Mouse (Mus musculus): ENCODE data around the gene Rps3.
"Not testable (repeated sequence)": the region's sequence is repeated elsewhere in the genome, so short reads cannot be mapped to it uniquely, and the experiment has no call there.

The Rps3 gene

GRCm38 (mm10) chr7:99483271-99483923 is at the start of gene Rps3:
Rps3 (minus strand) TSS chr7:99483738.
- DNase-seq, result peak; percentile 96 to 98

DNA sequence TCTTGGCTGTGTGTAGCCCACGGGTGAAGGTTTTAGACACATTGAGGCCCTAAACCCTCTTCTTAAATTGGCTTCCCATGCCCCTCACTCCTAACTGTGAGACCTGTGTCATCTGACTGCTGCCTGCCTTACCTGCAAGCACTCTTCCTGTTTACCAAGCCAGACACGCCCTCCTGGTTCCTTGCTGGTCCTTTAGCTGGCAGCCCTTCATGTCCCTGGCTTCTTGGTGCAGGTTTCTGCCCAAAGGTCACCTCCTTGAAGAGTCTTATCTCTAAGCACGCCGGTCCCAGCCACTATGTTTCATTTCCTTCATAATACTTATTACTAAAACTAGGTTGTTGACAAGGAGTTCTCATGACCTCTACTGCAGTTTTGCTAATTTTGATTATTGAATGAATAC is 49.0 kb upstream of the Rps3 start:
- no peak for DNase-seq

- no peak for DNase-seq
Observed at GRCm38 (mm10) chr7:99531408-99531970, 48.0 kb upstream of the Rps3 start.

GRCm38 (mm10) chr7:99529410-99529809 is 45.9 kb upstream of the Rps3 start:
- DNase-seq, result no peak

DNA sequence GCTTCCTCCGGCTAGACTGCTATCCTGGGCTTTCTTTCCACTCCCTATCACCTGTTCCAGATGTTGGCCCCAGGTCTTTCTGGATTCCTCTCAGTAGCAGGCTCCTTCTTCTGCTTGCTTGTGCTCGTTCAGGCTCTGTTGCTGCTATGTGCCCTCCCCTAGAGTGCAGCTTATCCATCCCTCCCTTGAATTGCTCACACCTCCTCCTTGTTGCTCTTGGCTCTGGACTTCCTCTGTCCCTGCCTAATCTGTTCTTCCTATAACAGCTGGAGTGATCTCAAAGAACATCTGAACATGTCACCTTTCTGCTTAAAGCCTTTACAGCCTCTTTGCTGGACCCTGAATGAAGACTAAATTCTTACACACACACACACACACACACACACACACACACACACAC is 45.0 kb upstream of the Rps3 start:
- DNase-seq, result no peak

- no peak for DNase-seq
Observed at GRCm38 (mm10) chr7:99523837-99524236, 40.3 kb upstream of the Rps3 start.

GRCm38 (mm10) chr7:99523121-99523520 is 39.6 kb upstream of the Rps3 start:
- DNase-seq, result no peak

DNA sequence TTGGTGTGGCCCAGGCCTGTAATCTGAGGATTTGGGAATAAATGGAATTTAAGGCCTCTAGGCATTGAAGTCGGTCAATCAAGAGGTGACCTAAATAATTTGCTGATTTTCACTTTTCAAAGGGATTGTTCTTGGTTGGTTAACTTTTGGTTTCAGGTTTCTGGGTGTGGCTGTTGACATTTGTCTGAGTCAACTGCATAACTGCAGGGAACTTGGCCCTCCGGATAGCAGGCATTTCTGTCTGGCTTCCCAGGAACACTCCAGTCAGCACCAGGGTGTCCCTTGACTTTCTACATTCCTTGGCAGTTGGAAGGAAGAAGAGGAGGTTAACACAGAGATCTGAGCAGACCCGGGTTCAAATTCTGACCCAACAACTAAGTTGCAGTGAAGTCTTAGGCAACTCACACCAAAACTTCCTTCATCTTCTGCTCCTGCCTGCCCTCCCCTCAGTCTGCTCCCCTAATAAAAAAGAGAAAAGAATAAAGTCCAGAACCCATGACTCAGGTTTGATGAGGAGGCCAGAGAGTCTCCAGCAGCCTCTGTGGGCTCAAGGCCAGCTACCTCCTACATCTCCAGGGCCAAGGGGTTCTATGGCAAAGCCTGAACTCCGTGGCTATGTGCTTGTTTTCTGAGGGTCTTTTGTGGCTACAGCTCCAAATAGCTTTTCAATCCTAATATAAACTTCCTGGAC is 35.6 kb upstream of the Rps3 start:
- no peak for DNase-seq

DNA sequence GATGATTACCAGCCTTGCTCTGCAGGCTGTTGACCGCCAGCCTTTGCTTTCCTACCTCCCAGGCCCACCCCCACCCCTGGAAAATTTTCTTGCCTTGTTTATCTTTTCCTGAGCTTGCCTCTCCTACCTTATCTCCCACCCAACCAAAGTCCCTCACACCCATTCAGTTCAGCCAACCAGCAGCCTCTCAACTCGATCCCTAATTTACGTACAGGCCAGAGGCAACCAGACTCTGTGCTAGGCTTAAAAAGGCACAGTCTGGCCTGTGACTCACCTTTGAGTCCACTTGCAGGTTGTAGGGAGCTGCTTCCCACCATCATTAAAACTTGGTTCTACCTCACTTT is 33.2 kb upstream of the Rps3 start:
- no peak for DNase-seq

- no peak for DNase-seq
Observed at GRCm38 (mm10) chr7:99516092-99516813, 32.7 kb upstream of the Rps3 start.

DNA sequence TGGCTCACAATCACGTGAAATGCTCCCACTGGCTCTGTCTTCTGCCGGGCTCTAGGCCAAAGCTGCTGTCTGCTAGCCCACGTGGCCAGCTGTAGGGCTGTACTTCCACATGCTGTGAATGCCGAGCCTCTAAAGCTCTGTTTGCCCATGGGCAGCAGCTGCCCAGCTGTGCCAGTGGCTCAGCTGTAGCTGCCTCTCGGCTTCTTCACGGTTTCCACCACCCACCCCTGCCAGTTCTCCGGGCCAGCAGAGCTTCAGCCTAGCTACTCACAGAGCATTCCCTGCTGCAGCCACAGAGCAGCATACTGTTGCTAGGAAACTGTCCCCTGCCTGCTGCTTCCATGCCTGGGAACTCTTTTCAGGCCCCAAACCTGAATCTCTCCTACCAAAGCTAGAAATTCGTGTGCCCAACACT is 26.6 kb upstream of the Rps3 start:
- DNase-seq, result peak; percentile 51 to 63

- not testable (repeated sequence) for DNase-seq
Observed at GRCm38 (mm10) chr7:99508187-99508586, 24.6 kb upstream of the Rps3 start.

DNA sequence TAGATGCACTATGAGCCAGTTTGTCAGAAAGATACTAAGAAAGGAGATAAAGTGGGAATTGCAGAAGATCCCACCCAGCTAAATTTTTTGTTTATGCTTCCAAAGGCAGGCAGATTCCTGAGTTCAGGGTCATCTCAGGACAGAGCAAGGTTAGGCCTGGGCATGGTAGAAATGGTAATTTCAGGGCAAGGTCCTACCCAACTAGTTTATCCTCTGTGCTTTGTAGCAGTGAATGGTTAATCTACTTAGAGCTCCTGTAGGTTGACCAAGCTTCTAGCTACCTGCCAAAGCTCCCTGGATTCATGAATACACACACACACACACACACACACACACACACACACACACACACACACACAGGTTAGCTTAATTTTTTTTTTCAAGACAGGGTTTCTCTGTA is 21.0 kb upstream of the Rps3 start:
- DNase-seq, result peak in 1 of 2 experiments; percentile 47

DNA sequence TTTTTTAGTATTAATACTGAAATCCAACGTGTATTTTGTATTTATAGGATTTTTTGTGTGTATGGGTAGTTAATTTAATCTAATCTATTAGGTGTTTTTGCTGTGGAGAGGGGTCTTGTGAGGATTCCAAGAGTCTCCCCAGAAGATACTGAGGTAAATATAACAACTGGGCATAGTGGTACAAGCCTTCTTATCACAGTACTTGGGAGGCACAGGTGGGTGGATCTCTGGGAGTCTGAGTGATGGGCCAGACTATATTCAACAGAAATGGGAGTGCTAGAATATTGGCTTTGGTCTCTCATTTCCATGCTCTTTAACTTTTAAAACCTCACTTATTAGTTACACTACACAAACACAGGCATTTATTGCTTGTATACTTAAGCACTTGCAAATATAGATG is 17.6 kb upstream of the Rps3 start:
- DNase-seq, result no peak

DNA sequence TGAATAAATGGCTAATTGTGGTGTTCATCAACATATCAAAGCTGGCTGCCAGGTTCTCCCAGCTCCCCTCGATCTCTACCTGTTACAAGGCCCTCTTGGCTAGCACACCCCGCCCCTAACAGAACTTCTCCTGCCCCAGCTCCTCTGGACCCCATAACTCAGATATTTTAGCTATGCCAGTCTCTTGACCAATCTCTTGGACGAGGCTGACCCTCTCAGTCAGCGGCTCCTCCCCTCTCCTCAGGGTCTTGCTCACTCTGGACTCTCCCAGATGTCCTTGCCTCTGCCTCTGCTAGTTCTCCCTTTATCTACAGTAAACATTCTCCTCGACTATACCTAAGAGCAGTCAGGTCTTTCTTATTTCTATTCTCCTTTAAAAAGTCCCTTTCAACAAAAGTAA is 17.1 kb upstream of the Rps3 start:
- DNase-seq, result no peak

DNA sequence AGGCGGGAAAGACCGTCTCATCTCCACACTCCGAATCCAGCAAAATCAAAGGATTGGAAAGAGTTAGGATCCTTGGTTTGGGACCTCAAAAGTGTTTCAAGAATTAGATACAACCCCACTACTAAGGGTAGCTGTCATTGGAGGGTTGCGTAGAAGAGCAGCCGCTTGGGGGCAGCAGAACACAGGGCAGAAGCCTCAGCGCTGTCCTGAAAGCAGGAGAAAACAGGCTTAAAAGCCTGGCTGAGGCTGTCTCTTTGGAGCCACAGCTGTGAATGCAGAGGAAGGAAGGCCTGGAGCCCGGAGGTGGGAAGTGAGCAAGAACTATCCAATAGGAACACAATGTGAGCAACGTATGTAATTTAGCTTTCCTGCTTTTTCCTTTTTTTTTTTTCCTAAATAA is 16.7 kb upstream of the Rps3 start:
- DNase-seq, result peak; percentile 63 to 85

DNA sequence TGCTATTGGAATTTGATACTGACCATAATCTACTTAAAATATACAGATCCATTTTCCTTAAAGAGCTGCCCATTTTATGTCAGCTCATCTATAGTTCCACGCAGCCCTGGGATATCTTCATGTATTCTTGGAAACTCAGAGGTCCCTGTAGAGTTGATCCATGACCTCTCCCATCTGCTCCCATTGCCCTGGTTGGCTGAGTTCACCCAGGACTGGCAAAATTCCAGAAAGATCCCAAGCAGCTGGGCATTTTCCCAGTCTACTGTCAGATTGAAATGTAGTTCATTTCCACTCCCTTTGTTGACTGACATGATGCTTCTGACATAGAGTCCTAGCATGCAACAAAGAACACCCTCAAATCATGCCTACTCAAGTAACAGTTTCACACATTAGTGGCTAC is 15.6 kb upstream of the Rps3 start:
- DNase-seq, result no peak

DNA sequence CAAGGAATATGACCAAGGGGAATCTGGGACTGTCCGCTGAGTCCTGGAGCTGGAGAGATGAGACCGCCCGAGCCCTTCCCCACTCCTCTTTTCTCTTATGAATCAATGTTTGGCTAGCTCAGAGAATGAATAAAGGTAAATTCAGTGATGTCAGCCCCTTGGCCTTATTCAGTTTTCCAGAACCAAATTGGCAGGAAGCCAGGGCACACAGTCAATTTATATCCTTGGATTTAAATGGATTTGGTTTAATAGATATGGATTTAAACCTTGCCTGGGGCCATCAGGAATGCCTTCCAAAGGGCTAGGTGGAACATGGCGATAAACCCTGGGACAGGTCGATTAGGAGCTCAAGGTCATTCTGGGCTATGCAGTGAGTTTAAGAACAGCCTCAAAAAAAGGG is 6.2 kb upstream of the Rps3 start:
- no peak for DNase-seq

- no peak for DNase-seq
Observed at GRCm38 (mm10) chr7:99484679-99485078, 1.1 kb upstream of the Rps3 start.

GRCm38 (mm10) chr7:99483924-99484319 is 384 bp upstream of the Rps3 start:
- DNase-seq, result no peak

DNA sequence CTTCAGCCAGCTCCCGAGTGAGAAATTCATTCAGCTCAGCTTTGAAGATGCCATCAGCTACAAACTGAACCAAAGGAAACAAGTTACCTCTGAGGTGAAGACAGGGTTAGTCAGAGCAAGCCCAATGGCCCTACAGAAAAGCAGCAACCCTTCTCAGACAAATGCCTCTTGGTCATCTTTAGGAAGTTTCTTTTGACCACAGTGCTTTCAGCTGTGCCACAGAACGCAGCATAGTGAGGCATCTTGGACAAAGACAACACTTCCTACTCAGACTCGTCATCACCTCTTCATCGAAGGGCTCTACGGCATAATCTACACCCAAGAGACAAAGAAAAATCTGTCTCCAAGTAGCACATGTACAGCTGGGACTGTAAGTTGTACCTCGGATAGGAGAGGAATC is 901 bp downstream of the Rps3 start:
- no peak for DNase-seq

GRCm38 (mm10) chr7:99477235-99477634 is 6.3 kb downstream of the Rps3 start:
- no peak for DNase-seq

GRCm38 (mm10) chr7:99476558-99477114 is 6.9 kb downstream of the Rps3 start:
- DNase-seq, result no peak

- no peak for DNase-seq
Observed at GRCm38 (mm10) chr7:99475562-99475911, 8.0 kb downstream of the Rps3 start.
